Mouse (Mus musculus) adrenal gland, postnatal 0 days (tissue): ENCODE results near the gene Sox11. TPM values are rescaled to one million over a fixed set of nuclear protein-coding genes. Genes with fewer than 3 reads are reported as not detected.

Experiments
- polyA plus RNA-seq: library from polyadenylated mRNA; unstranded; fragments of >200 nt; fragmentation: Nextera tagmentation; extraction: Ambion mirVana; gene quantifications from 2 replicates; pipeline ENCODE4 v1.2.1, GENCODE M21; 2015

Gene Sox11
- polyA plus RNA-seq = 7.7 and 9.8 TPM in 2 replicates

DNA sequence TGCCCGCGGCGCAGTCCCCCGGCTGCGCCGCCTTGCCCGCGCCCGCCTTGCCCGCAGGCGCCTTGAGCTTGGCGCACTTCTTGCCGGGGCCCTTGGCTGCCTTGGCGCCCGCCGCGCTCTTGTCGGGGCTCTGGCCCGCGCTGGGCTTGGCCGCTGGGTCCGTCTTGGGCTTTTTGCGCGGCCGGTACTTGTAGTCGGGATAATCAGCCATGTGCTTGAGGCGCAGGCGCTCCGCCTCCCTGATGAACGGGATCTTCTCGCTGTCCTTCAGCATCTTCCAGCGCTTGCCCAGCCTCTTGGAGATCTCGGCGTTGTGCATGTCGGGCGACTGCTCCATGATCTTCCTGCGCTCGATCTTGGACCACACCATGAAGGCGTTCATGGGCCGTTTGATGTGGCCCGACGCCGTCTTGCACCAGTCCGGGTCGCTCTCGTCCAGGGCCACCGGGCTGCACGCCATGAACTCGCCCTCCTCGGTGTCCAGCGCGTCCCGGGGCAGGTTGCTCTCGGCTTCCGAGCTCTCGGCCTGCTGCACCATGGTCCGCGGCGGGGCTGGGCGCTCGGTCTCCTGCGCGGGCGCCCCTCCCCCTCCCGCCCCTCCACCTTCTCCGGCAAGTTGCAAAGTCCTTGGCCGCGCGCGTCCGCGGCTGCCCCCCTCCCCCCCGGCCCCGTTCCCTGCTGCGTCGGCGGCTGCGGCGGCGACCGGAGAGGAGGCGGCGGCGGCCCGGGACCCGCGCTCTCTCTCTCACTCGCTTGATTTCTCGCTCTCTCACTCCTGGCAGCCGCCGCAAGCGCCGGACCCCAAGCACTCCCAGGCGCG is at the start of gene Sox11:
Sox11 (minus strand) TSS at position 704 of the 820 bp plus-strand sequence.

